Mouse (Mus musculus): ENCODE measurements at regions not wholly inside any gene's neighbourhood (a gene's known extent, or its start where the extent isn't known, plus 50 kb on each side); places are given as distances from the start of the nearest gene placed in this dataset.

DNA sequence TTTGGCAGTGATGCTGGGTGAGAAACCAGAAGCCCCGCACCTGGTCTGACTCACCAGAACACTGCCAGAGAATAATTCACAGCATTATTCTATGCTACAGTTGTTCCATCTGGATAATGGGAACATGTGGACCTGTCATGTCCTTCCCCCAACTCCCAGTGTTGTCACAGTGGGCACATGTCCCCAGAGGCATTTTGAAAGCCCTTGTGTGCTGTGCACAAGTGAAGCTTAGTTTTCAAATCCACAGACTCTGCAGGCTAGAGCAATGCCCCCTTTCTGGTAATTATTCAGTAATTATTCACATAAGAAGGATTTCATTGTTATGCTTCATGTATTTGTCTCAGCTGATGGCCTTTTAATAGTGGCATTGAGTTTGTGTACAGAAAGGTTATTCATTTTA lies 146.7 kb downstream of the Slc4a3 start:
- DNase-seq (ENCODE audit: low read depth, low spot score): no peak

DNA sequence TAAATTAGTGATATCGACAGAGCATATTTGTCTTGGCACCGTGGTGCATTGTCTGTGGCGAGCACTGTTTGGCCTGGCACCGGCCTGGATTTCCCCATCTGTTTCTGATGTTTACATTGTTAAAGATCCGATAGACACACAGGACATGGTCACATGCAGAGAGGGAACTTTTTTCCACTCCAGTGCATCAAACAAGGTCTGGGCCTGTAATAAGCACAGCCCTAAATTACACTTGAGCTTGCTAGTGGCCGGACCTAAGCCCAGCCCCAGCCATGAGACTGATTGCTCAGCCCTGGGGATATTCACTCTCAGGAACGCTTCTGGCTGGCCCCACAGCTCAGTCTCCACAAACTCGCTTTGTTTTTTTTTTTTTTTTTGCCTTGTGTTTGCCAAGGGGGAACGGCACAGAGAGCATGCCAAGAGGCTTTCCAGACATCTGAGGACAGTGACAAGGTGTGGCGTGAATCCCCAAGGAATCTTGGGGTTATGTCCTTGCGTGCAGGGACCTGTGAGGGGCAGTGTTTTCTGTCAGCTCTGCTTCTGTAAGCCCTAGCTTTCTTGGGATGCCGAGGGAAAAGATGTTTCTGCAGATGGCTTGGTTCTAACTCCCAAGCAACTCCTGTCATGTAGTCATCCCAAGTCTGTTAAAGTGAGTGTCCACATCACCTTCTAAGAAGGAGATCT lies 147.3 kb downstream of the Slc4a3 start:
- no peak for DNase-seq (ENCODE audit: low read depth, low spot score)

DNA sequence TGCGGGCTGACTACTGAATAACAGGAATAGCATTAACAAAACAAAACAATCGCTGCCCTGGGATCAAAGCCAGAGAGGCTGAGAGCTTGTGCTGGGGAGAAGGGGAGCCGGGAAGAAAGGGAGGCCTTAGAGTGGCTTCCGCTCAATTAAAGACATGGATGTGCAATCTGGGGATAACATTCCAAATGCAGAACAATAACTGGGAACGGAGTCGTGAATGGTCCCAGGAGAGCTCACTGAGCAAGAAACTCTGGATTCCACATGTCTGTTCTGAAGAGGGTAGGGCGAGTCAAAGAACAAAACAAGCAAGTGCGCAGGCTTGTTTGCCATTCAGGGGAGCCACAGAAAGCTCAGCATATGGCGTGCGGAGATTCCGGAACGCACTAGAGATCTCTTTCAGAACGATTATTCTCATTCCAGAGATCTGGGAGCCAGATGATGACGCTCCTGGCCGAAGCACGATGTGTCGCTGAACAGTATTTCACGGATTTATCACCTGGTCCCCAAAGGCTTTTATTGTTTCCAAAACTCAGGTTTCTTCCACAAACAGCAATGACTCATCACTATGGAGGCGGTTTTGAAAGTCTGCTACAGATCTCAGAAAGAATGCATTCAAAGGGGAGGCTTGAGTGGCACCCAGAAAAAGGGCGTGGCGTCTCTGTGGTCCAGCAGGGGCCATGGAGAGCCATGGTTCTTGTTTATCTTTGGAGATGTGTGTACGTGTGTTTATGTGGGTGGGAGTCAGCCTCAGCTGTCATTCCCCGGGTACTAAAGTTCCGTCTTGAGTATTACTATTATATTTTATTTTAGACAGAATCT lies 159.0 kb downstream of the Slc4a3 start:
- no peak for DNase-seq (ENCODE audit: low read depth, low spot score)

DNA sequence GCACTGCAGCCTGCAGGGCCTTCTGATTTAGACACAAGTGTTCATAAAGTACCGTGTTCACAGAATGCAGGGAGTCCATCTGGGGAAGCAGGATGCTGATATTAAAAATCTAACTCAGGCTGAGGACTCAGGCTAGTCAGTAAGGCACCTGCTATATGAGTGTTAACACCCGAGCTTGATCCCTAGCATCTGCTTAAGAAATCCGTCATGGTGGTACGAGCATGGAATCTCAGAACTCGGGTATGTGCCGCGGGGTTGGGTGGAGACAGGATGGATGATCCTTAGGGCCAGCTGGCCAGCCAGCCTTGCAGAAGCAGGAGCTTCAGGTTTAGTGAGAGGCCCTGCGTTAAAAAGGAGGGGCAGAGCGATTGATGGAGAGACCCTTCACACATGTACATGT lies 160.1 kb downstream of the Slc4a3 start:
- no peak for DNase-seq (ENCODE audit: low read depth, low spot score)

DNA sequence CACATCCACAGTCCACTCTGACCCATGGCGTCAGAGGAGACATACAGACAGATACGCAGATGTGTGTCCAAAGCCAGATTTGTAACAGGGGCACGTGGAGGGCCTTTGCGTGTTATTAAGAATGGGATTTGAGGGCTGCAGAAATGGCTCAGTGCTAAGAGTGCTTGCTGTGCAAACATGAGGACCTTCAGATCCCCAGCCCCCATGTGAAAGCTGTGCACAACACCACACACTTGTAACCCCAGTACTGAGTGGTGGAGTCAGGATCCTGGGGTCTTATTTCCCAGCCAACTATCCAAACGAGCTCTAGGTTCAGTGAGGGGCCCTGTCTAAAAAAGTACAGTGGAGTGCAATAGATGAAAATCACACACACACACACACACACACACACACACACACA lies 177.4 kb downstream of the Slc4a3 start:
- no peak for DNase-seq (ENCODE audit: low read depth, low spot score)

DNA sequence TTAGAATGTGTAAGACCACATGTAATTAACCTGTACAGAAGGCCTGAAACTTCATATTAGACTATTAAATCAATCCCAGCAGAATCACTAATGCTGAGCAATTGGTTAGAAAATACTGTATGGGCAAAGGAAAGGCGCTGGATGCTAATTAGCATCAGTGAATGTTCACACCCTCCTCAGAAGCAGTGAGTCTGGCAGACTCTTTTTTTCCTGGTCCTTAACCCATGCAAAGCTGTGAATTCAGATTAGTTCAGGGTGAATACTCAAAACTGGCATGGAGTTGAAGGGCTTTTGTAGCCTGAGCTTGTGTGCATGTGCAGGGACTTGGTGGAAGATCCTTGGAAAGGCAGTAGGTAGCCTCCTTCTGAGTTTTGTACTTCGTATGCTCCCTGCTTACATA lies 179.3 kb downstream of the Slc4a3 start:
- no peak for DNase-seq (ENCODE audit: low read depth, low spot score)

DNA sequence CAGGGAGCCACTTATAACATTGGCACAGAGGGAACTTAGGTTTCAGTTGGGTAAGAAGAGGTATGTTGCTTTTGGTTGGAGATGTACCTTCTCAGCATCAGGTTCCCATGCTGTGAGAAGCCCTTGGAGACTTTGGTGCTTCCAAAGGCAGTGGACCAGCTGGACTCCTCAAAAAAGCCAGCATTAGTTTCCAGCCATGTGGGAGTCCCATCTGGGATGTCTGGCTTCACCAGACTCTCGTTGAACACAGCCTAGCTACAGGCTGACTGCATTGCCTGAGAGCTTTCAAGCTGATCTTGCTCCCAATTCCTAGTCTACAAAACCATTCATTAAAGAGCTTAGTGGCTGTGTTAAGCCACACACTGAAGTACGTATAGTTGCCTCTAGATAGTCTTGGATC lies 182.8 kb downstream of the Slc4a3 start:
- peak; percentile 3 for DNase-seq (ENCODE audit: low read depth, low spot score)

DNA sequence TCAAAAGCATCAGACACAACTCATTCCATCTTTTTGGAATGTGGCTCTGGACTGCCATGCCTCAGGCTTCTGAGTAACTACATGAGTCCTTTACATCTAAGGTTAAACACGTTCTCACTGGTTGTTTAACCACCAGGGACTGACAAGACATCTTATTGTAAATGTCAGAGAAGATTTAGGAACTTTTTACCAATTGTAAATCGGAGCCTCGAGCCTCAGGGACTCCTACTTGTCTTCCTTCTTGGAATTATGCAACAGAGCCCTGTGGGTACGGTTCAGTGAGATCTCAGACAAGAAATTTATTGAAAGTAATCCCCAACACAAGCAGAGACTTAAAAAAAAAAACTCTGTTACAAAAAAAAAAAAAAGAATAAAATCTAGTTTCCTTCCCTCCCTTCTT lies 187.7 kb downstream of the Slc4a3 start:
- no peak for DNase-seq (ENCODE audit: low read depth, low spot score)

DNA sequence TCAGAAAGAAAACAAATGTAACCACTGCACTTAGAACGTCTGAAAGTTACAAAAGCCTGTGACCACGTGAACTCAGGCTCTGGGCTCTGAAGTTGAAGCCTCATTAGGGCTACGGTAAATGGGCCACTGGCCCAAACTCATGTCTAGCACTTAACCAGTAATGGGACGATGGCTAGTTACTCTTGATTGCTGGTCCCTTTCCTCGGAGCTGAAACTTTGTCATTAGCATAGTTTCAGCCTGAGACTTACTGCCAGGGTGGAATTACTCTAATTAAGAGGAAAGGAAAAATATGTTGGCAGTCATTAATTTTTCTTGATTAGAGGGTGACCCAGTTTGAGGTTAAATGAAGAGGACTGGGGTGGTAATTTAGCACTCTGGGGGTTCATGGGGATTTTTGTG lies 192.6 kb downstream of the Slc4a3 start:
- DNase-seq (ENCODE audit: low read depth, low spot score): no peak

- no peak for DNase-seq (ENCODE audit: low read depth, low spot score)
Observed at GRCm38 (mm10) chr1:75749665-75750221, 203.7 kb downstream of the Slc4a3 start.

DNA sequence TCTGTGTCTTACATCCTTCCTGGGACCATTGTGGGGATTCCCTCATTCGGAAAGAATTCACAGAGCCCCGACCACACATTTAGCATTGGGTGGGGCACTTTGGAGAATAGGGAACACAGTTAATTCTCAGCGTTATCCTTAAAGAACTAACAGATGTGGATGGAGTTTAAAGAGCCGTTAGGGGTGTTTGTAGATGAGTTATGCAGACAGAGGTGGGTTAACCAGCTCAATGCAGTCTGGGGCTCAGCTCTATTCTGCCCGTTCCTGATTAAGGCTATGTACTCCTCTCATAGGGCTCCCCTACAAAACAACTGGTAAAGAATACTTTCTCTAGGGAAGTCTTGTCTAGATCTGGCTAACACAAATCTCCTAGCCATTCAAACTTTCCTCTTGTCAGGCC lies 226.1 kb downstream of the Slc4a3 start:
- no peak for DNase-seq (ENCODE audit: low read depth, low spot score)

- DNase-seq (ENCODE audit: low read depth, low spot score): no peak
Observed at GRCm38 (mm10) chr1:75773014-75773413, 226.9 kb downstream of the Slc4a3 start.

DNA sequence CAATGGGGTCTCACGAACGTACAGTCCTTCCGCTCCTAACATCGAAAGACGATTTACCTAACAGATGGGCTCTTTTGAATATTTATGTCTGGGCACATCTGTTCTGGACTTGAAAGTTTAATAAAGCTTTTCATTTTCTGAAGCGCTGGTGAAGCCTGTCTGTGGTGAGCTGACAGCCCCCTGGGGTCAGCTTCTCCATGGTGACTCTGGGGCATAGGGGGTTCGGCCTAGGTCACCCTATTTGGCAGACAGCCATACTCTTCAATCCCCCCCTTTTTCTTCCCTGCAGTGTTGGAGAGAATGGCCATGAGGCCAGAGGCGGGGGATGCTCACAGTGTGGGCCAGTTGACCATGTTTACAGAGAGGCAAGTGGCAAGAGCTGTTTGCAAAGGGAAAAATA lies 232.8 kb downstream of the Slc4a3 start:
- DNase-seq (ENCODE audit: low read depth, low spot score): no peak

DNA sequence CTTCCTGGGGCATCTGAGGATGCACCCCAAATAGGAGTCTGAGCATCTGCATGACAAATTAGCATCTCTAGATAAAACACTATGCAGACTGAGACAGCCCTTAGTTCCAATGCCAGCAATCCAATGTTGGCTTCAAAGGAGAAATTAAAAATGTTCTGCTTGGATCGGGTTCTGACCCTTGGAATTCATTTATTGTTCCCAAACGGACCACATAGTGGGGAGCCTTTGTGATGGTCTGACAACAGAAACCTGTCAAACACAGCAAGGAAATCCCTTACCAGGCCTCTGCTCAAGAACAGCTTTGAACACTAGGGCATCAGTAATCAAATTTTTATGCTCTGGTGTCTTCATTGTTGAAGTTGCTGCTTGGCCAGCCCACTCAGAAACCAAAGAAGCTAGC lies 237.1 kb downstream of the Slc4a3 start:
- no peak for DNase-seq (ENCODE audit: low read depth, low spot score)

GRCm38 (mm10) chr1:75786173-75786820 lies 240.2 kb downstream of the Slc4a3 start:
- DNase-seq (ENCODE audit: low read depth, low spot score): no peak

- no peak for DNase-seq (ENCODE audit: low read depth, low spot score)
Observed at GRCm38 (mm10) chr1:75791509-75791908, 245.4 kb downstream of the Slc4a3 start.

DNA sequence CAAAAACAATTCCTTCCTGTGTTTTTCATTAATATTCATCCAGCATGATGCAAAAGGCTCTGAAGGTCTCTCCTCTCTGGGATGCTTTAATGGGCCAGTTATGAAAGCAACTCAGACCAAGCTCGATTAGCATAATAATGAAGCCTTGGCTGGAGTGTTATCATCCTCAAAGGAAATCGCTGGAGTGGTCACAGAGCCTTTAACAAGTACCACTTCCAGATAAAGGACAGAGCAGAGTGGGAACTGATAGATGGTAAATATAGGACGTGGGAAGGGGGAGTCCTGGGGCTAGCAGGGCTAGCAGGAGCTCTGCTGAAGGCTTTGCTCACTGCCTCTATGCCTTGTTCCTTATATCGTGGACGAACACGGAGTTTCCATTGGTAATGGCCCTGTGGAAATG lies 251.7 kb downstream of the Slc4a3 start:
- no peak for DNase-seq (ENCODE audit: low read depth, low spot score)

DNA sequence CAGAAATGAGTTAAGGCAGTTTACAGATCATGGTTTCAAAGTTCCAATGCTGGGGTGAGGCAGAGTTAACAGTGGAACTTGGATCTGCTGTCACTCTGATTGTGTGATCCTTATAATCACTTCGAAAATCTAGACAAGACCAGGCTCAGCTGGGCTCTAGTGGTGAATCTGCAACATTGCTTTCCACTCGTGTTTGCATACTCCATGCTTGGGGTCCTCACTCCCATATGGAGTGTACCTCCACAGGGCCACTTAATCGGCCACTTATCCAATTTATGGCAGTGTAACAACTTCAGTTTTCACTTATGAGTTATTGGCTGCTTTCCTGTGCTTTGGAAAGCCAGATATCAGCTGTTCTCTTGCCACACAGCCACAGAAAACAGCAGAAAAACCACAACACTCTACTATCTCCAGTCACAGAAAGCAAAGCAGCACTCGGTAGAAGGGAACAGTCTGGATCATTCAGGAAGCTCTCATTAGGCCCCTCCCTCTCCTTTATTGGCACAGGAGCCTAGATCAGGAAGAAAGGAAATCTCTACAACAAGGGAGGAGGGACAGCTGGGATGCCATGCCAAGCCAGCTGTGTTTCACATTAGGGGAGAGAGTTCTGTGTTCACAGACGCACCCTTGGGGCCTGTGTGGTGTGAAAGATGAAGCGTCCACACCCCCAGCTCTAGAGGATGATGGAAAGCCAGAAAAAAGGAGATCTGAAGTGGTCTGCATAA lies 252.5 kb downstream of the Slc4a3 start:
- no peak for DNase-seq (ENCODE audit: low read depth, low spot score)

GRCm38 (mm10) chr1:75804473-75804872 lies 258.4 kb downstream of the Slc4a3 start:
- no peak for DNase-seq (ENCODE audit: low read depth, low spot score)

GRCm38 (mm10) chr1:75812471-75812870 lies 266.4 kb downstream of the Slc4a3 start:
- DNase-seq (ENCODE audit: low read depth, low spot score): no peak

- no peak for DNase-seq (ENCODE audit: low read depth, low spot score)
Observed at GRCm38 (mm10) chr1:75826202-75826601, 280.1 kb downstream of the Slc4a3 start.
